Mouse (Mus musculus): ENCODE measurements around the gene Pigu. TPM values are rescaled to one million over a fixed set of nuclear protein-coding genes. Genes with fewer than 3 reads are reported as not detected.
A peak's percentile ranks its signal among the peaks of the same experiment; 100 is the strongest.

Gene Pigu
- polyA plus RNA-seq, 1 experiment from 2014 or later = 66.8 TPM

DNA sequence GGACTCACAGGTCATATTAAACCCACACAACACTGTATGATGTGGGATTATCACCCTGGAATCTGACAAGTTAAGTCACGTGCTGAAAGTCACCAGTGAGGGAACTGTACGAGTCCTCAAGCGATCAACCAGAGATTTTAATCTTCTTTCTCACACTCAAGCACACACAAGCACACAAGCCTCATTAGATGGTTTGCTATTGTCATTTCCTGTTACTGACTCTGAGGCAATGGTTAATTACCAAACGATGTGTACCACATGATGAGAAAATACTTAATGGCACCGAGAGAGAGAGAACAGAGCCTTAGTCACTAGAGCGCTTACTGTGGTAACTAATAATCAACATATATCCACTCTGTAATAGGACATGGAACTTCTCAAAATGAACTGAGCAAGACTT is 71.5 kb downstream of the Pigu start:
- Histone ChIP-seq H3K27me3 (ENCODE audit: control insufficient read depth, insufficient read depth, low read length) (no peaks in the 10 kb centered on the region), H3K36me3 (ENCODE audit: control insufficient read depth, insufficient read depth, low read length) (peaks cover 21% of the 10 kb centered on the region), H3K9ac (ENCODE audit: low read depth, low read length) (no peak overlapping the region), H3K4me3 (ENCODE audit: low read length) (no peak overlapping the region), H3K9me3 (ENCODE audit: control insufficient read depth, low read length) (no peaks in the 10 kb centered on the region), H3K27ac (ENCODE audit: low read depth, low read length) (no peak overlapping the region), H3K4me2 (replicated peaks; ENCODE audit: low read depth, low read length) (no peak overlapping the region), H3K4me1 (ENCODE audit: control insufficient read depth, insufficient read depth, low read length) (no peaks in the 10 kb centered on the region)
- ATAC-seq (ENCODE audit: low FRiP score, low TSS enrichment) = no peak
- 80% methylated on average over 6 of the region's 6 CpGs for WGBS

DNA sequence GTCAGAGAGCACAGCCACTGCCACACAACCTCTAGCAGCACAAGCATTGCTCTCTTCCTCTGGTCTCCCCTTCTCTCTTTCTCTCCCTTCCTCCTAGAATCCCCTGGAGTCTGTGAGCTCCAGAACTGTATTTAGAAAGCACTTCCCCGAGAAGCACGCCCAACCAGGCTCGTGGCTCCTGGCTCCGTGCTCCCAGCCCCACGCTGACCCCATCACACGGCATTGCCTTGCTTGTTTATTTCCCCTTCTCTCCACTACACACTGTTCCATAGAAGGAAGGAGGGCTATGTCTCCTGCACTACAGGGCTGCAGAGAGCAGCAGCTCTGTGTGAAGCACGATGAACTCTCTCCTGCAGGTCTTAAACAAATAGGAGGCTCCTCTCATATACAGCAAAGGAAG is 72.6 kb downstream of the Pigu start:
- 78% methylated on average over 7 of the region's 7 CpGs for WGBS
- no peaks in the 10 kb centered on the region for H3K9me3 ChIP-seq (ENCODE audit: control insufficient read depth, low read length)
- ATAC-seq (ENCODE audit: low FRiP score, low TSS enrichment) = no peak
- H3K4me1 ChIP-seq (ENCODE audit: control insufficient read depth, insufficient read depth, low read length) = no peaks in the 10 kb centered on the region
- no peak overlapping the region for H3K4me3 ChIP-seq (ENCODE audit: low read length)
- H3K4me2 ChIP-seq (replicated peaks; ENCODE audit: low read depth, low read length) = no peak overlapping the region
- H3K27ac ChIP-seq (ENCODE audit: low read depth, low read length) = no peak overlapping the region
- H3K36me3 ChIP-seq (ENCODE audit: control insufficient read depth, insufficient read depth, low read length) = peaks cover 10% of the 10 kb centered on the region; the same call in 1 of the 2 replicates
- H3K9ac ChIP-seq (ENCODE audit: low read depth, low read length) = no peak overlapping the region
- H3K27me3 ChIP-seq (ENCODE audit: control insufficient read depth, insufficient read depth, low read length) = no peaks in the 10 kb centered on the region

DNA sequence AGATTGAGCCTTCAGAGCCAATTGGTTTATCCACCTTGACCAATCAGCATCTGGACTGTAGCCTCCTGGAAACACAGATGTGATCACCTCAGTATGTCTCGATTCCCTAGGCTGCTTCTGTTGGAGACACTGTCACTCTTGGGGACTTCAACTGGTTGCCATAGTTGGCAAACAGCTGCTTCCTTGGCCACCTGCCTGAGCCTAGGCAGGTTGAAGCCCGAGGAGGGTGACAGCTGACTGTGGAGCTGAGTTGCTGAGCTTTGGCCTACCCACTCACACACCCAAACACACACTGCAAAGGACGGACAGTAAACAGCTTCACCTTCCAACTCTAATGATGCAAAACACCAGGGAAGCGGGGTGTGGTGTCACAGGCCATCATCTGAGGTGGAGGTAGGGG is 73.4 kb downstream of the Pigu start:
- WGBS = 85% methylated on average over 4 of the region's 4 CpGs
- Histone ChIP-seq H3K4me2 (replicated peaks; ENCODE audit: low read depth, low read length) (no peak overlapping the region), H3K9ac (ENCODE audit: low read depth, low read length) (no peak overlapping the region), H3K27me3 (ENCODE audit: control insufficient read depth, insufficient read depth, low read length) (no peaks in the 10 kb centered on the region), H3K9me3 (ENCODE audit: control insufficient read depth, low read length) (no peaks in the 10 kb centered on the region), H3K4me3 (ENCODE audit: low read length) (no peak overlapping the region), H3K36me3 (ENCODE audit: control insufficient read depth, insufficient read depth, low read length) (peaks cover 13% of the 10 kb centered on the region; the same call in 1 of the 2 replicates), H3K27ac (ENCODE audit: low read depth, low read length) (no peak overlapping the region), H3K4me1 (ENCODE audit: control insufficient read depth, insufficient read depth, low read length) (no peaks in the 10 kb centered on the region)
- no peak for ATAC-seq (ENCODE audit: low FRiP score, low TSS enrichment)

DNA sequence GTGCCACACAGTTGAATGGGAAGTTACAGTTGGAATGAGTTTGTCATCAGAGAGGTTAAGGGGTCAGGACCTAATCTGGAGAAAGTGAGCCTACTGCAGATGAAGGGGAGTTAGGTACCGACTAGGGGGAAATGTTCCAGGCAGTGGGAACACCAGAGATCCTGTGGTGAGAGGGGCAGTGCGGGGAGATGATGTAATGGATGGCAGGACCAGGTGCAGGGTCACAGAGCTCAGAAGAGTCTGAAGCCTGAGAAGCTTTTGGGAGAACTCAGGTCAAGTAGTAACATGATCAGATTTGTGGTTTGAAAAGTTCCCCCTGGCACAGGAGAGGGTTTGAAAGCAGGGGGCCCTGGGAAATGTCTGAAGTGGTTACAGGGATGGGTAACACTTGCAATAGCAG is 77.1 kb downstream of the Pigu start:
- no peaks in the 10 kb centered on the region for H3K27me3 ChIP-seq (ENCODE audit: control insufficient read depth, insufficient read depth, low read length)
- H3K27ac ChIP-seq (ENCODE audit: low read depth, low read length) = no peak overlapping the region
- peaks cover 24% of the 10 kb centered on the region for H3K36me3 ChIP-seq (ENCODE audit: control insufficient read depth, insufficient read depth, low read length)
- H3K4me2 ChIP-seq (replicated peaks; ENCODE audit: low read depth, low read length) = no peak overlapping the region
- no peak for ATAC-seq (ENCODE audit: low FRiP score, low TSS enrichment)
- no peak overlapping the region for H3K4me3 ChIP-seq (ENCODE audit: low read length)
- no peaks in the 10 kb centered on the region for H3K9me3 ChIP-seq (ENCODE audit: control insufficient read depth, low read length)
- 39% methylated on average over 2 of the region's 2 CpGs for WGBS
- H3K4me1 ChIP-seq (ENCODE audit: control insufficient read depth, insufficient read depth, low read length) = 0 out of 2 replicates have a peak, but pooled peaks cover 6% of the 10 kb centered on the region
- no peak overlapping the region for H3K9ac ChIP-seq (ENCODE audit: low read depth, low read length)

DNA sequence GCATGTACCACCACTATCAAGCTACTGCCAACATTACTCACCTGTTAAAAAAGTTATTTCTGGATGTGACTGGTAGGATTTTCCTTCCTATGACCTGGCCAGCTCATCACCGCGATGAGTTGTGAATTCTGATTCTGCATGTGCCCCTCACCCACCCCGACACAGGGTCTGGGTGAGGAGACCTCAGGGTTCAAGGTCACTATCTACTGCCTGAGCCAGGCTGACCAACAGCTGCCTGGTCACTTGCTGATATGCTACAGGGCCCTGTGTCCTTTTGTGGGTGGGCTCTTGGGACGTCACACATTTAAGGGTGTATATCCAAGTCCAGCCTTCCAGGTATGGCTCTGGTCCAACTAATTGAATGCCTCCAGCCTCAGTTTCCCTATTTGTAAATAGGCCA is 78.1 kb downstream of the Pigu start:
- ATAC-seq (ENCODE audit: low FRiP score, low TSS enrichment) = no peak
- no peak overlapping the region for H3K4me3 ChIP-seq (ENCODE audit: low read length)
- 0 out of 2 replicates have a peak, but pooled peaks cover 6% of the 10 kb centered on the region for H3K4me1 ChIP-seq (ENCODE audit: control insufficient read depth, insufficient read depth, low read length)
- H3K9me3 ChIP-seq (ENCODE audit: control insufficient read depth, low read length) = no peaks in the 10 kb centered on the region
- no peaks in the 10 kb centered on the region for H3K27me3 ChIP-seq (ENCODE audit: control insufficient read depth, insufficient read depth, low read length)
- 94% methylated on average over 4 of the region's 4 CpGs for WGBS
- no peak overlapping the region for H3K4me2 ChIP-seq (replicated peaks; ENCODE audit: low read depth, low read length)
- H3K36me3 ChIP-seq (ENCODE audit: control insufficient read depth, insufficient read depth, low read length) = peaks cover 21% of the 10 kb centered on the region
- H3K9ac ChIP-seq (ENCODE audit: low read depth, low read length) = no peak overlapping the region
- no peak overlapping the region for H3K27ac ChIP-seq (ENCODE audit: low read depth, low read length)

DNA sequence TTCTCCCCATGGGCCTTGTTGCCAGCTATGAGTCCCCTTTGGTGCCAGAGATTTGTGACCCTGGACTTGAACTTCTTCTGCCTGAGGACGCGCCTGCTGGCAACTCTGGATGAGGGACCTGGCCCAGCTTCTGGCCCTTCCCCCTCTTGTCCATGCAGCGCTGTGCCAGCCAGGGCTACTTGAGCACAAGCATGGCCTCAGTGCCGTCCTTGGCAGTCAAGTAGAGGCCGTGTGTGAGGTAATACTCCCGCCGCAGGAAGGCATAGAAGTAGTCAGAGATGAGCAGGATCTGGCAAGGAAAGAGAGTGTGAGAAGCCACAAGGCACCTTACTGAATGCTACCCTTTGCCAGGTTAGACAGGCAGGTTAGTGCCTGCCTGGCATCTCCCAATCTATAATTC is 78.9 kb downstream of the Pigu start:
- no peak overlapping the region for H3K4me2 ChIP-seq (replicated peaks; ENCODE audit: low read depth, low read length)
- H3K4me3 ChIP-seq (ENCODE audit: low read length) = no peak overlapping the region
- 87% methylated on average over 7 of the region's 7 CpGs for WGBS
- 0 out of 2 replicates have a peak, but pooled peaks cover 6% of the 10 kb centered on the region for H3K4me1 ChIP-seq (ENCODE audit: control insufficient read depth, insufficient read depth, low read length)
- H3K36me3 ChIP-seq (ENCODE audit: control insufficient read depth, insufficient read depth, low read length) = peaks cover 21% of the 10 kb centered on the region
- no peaks in the 10 kb centered on the region for H3K27me3 ChIP-seq (ENCODE audit: control insufficient read depth, insufficient read depth, low read length)
- no peak for ATAC-seq (ENCODE audit: low FRiP score, low TSS enrichment)
- no peaks in the 10 kb centered on the region for H3K9me3 ChIP-seq (ENCODE audit: control insufficient read depth, low read length)
- H3K27ac ChIP-seq (ENCODE audit: low read depth, low read length) = no peak overlapping the region
- H3K9ac ChIP-seq (ENCODE audit: low read depth, low read length) = no peak overlapping the region

DNA sequence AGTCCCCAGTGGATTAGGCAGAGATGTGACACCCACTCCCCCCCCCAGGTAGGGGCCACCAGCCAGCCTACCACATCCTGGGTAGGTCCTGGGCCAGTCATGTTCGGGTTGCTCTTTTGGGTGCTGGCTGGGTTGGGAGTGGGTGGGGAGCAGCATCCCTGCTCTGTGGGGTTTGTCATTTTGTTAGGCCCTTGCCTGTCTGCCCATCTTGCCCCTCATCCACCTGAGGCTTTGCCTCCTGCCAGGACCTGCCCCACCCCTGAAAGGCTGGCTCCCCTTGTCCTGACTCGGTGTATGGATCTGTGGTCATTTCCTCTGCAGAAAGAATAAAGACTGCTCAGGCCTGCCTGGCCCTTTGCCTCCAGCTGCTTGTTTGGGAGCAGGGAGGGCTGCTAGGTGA is 79.5 kb downstream of the Pigu start:
- peaks cover 17% of the 10 kb centered on the region for H3K36me3 ChIP-seq (ENCODE audit: control insufficient read depth, insufficient read depth, low read length)
- no peaks in the 10 kb centered on the region for H3K9me3 ChIP-seq (ENCODE audit: control insufficient read depth, low read length)
- no peak for ATAC-seq (ENCODE audit: low FRiP score, low TSS enrichment)
- H3K27ac ChIP-seq (ENCODE audit: low read depth, low read length) = no peak overlapping the region
- peak overlapping the region; percentile 97; the same call in 1 of the 2 replicates for H3K4me3 ChIP-seq (ENCODE audit: low read length)
- 85% methylated on average over 2 of the region's 2 CpGs for WGBS
- H3K27me3 ChIP-seq (ENCODE audit: control insufficient read depth, insufficient read depth, low read length) = no peaks in the 10 kb centered on the region
- H3K4me2 ChIP-seq (replicated peaks; ENCODE audit: low read depth, low read length) = peak overlapping the region; percentile 74; the same call in 1 of the 2 replicates
- no peak overlapping the region; the same call in 1 of the 2 replicates for H3K9ac ChIP-seq (ENCODE audit: low read depth, low read length)
- H3K4me1 ChIP-seq (ENCODE audit: control insufficient read depth, insufficient read depth, low read length) = 0 out of 2 replicates have a peak, but pooled peaks cover 6% of the 10 kb centered on the region

DNA sequence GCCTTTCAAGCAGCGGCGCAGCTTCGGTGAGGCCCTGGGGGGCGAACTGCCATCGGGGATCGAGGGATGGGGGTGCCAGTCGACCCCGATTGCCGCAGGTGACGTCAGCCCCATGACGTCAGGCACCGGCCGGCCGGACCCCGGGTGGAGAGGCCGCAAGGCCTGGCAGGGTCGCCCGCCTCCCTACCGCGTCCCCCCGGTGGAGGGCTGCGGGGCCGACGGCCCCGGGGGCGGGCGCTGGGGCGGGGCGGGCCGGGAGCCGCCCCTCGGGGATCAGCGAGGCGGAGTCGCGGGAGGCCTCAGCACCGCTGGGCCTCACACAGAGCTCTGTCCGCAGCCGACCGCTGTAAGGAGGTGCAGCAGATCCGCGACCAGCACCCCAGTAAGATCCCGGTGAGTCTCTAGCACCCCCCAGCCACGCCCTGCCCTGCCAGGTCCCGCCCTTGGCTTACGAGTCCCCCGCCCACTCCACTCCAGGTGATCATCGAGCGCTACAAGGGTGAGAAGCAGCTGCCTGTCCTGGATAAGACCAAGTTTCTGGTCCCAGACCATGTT is 80.5 kb downstream of the Pigu start:
- Histone ChIP-seq H3K27me3 (ENCODE audit: control insufficient read depth, insufficient read depth, low read length) (no peaks in the 10 kb centered on the region), H3K9ac (ENCODE audit: low read depth, low read length) (peak overlapping the region; percentile 92), H3K27ac (ENCODE audit: low read depth, low read length) (peak overlapping the region; percentile 80), H3K4me1 (ENCODE audit: control insufficient read depth, insufficient read depth, low read length) (0 out of 2 replicates have a peak, but pooled peaks cover 6% of the 10 kb centered on the region), H3K4me3 (ENCODE audit: low read length) (peak overlapping the region; percentile 97), H3K36me3 (ENCODE audit: control insufficient read depth, insufficient read depth, low read length) (peaks cover 17% of the 10 kb centered on the region), H3K4me2 (replicated peaks; ENCODE audit: low read depth, low read length) (peak overlapping the region; percentile 74), H3K9me3 (ENCODE audit: control insufficient read depth, low read length) (no peaks in the 10 kb centered on the region)
- peak; percentile 89 for ATAC-seq (ENCODE audit: low FRiP score, low TSS enrichment)
- under 1% methylated on average over 26 of the region's 49 CpGs for WGBS

DNA sequence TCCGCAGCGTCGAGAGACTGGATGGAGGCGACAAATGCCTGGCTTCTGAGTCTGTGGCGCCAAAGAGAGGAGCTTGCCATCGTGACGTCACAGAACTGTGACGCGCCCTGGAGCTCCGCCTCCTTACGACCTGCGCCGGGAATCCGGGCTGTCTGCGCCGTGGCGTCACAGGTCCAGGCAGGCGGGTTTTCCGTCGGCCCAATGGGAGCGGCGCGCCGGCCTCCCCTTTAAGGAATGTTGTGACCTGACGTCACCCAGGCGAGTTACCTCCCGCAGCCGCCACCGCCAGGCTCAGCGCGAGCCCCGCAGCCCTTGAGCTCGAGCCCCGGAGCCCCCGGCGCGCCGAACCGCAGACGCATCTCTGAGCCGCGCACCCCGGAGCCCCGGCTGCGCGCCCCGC is 81.0 kb downstream of the Pigu start, which contains the start of gene Map1lc3a:
TSS of gene Map1lc3a (plus strand) at position 103 of the 400 bp plus-strand sequence.
- under 1% methylated on average over 47 of the region's 47 CpGs for WGBS
- 0 out of 2 replicates have a peak, but pooled peaks cover 6% of the 10 kb centered on the region for H3K4me1 ChIP-seq (ENCODE audit: control insufficient read depth, insufficient read depth, low read length)
- peak; percentile 91 for ATAC-seq (ENCODE audit: low FRiP score, low TSS enrichment)
- peak within 1 kb of the TSS; percentile 80 for H3K27ac ChIP-seq (ENCODE audit: low read depth, low read length)
- no peaks in the 10 kb centered on the region for H3K9me3 ChIP-seq (ENCODE audit: control insufficient read depth, low read length)
- H3K4me2 ChIP-seq (replicated peaks; ENCODE audit: low read depth, low read length) = peak within 1 kb of the TSS; percentile 74
- peak within 1 kb of the TSS; percentile 92 for H3K9ac ChIP-seq (ENCODE audit: low read depth, low read length)
- H3K4me3 ChIP-seq (ENCODE audit: low read length) = peak within 1 kb of the TSS; percentile 97
- peaks cover 15% of the 10 kb centered on the region for H3K36me3 ChIP-seq (ENCODE audit: control insufficient read depth, insufficient read depth, low read length)
- H3K27me3 ChIP-seq (ENCODE audit: control insufficient read depth, insufficient read depth, low read length) = no peaks in the 10 kb centered on the region
